Mouse (Mus musculus) embryo, embryonic 10 days (tissue): ENCODE measurements around the gene Strip2.

Source experiments
- DNase-seq: peaks from one replicate; pipeline ENCODE4 v3.0.0-alpha.2; 2015; ENCODE audit warnings: low spot score

The Strip2 gene

GRCm38 (mm10) chr6:30009204-30009603 lies 92.4 kb downstream of the Strip2 start:
- DNase-seq = no peak
